Mouse (Mus musculus): ENCODE results near the gene Psmc2. TPM values are rescaled to one million over a fixed set of nuclear protein-coding genes. Genes with fewer than 3 reads are reported as not detected.

Gene Psmc2
- total RNA-seq (2014; fragmentation: Nextera tagmentation) (112 and 129 TPM in 2 replicates), total RNA-seq (2017) (158 and 160 TPM in 2 replicates)

DNA sequence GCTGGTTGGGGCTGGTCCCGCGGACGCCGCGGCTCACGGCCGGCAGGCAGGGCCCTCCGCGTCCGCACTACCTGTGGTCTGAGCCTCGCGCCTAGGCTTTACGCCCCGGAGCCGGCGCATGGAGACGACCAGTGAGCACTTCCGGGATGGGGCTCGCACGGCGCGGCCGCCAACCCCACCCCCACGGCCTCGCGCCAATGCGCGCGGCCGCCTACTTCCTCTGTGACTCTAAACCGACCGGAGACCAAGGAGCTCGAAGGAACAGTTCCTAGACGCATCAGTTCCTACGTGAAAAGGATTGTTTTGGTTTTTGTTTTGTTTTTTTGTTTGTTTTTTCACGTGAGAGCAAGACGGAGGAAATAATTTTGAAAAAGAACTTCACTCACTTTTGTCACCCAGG, at the start of gene Psmc2, which contains the start of gene Dnajc2:
Gene Psmc2 (plus strand): TSS at position 231 of the 400 bp plus-strand sequence.
Gene Dnajc2 (minus strand): TSS at position 199 of the 400 bp plus-strand sequence.
- peak; percentile 72 for ATAC-seq (replicated peaks; ENCODE audit: low FRiP score, low TSS enrichment, poor library complexity, severe bottlenecking)

DNA sequence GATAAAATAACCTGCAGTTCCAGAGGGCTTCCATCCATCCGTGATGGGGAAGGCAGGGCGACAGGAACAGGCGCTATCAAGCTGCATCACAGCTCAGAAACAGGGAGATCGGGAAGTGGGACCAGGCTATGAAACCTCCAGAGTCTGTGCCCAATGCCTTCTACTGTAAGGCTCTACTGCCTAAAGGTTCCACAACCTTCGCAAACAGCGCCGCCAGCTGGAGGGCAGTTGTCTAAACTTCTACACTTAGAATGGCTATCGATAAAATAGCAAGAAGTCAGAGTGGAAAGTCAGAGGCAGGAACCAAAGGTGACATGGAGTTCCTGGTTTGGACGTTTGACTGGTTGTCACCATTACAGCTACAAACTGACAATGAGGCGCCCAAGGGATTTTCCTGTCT, 49.5 kb upstream of the Psmc2 start:
- ATAC-seq (replicated peaks; ENCODE audit: low FRiP score, low TSS enrichment, poor library complexity, severe bottlenecking), result peak; percentile 81

DNA sequence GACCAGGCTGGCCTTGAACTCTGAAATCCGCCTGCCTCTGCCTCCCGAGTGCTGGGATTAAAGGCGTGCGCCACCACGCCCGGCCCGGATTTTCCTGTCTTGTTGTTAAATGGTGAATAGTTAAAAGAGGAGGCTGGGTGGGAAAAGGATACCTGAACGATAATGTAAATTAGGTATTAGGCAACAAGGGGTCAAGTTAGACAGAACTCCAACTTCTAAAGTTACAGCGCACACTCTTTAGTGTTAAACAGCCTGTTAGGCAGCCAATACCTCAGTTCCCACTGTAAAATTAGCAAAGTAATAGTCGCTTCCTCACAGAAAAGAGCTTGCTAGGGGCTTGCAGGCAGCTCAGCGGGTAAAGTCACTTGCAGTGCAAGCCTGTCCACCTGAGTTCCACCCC, 49.0 kb upstream of the Psmc2 start:
- ATAC-seq (replicated peaks; ENCODE audit: low FRiP score, low TSS enrichment, poor library complexity, severe bottlenecking), result no peak

DNA sequence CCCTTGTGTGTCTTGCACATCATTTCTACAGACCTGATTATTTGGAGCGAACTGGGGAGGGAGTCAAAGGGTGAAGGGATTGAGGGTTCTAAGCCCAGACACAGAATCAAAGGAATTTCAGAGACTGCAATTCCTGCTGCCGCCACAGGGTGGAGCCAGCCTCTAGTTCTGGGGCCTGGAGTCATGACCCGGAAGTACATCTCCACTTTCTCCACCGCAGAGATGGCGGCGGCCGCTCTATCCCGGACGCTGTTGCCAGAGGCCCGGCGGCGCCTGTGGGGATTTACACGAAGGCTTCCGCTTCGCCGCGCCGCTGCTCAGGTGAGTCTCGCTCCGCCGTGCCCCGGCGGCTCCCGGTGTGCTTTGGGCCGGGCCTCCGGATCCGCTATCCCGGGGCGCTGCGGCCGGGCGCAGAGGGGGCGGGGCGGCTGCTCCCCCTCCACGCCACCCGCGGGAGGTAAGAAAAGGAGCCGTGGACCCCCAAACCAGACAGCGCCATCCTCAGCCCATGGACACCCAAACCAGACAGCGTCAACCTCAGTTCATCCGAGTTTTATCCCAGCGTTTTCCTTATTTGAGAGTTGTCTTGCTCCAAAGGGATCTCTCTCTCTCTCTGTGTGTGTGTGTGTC, 48.0 kb upstream of the Psmc2 start, which contains the start of gene Pmpcb:
Gene Pmpcb (plus strand): TSS at position 186 of the 630 bp plus-strand sequence.
- ATAC-seq (replicated peaks; ENCODE audit: low FRiP score, low TSS enrichment, poor library complexity, severe bottlenecking), result peak; percentile 77

DNA sequence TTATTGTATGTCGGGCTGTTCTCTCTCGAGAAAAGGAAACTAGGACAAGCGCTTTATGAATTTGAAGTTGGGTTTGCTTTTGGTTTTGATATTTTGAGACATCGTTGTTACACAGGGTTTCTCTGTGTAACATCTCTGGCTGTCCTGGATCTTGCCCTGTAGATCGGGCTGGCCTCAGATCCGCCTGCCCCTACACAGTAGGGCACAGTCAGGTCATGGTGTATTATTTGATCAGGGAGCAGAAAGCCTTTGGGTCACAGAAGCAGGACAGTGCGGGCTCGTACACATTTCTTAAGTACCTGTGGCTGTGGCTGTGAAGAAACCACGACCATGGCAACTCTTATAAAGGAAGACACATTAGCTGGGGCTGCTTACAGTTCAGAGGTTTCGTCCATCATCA, 47.5 kb upstream of the Psmc2 start:
- ATAC-seq (replicated peaks; ENCODE audit: low FRiP score, low TSS enrichment, poor library complexity, severe bottlenecking), result peak; percentile 9; the same call in 1 of the 2 replicates

DNA sequence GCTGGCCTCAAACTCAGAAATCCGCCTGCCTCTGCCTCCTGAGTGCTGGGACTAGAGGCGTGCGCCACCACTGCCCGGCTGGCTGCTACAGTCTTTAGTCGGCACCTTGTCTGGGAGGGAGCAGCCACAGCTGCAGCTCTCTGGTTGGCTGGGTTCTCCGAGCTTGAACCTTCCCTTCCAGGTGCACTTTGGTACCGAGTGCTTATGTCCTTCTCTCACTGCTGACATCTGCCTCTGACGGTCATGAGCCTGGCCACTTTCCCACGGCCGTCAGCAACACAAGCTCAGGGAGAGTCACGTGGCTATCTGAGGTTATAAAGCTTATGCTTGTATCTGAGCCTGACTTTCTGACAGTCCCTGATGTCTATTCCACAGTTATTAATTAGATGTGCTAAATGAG, 46.0 kb upstream of the Psmc2 start:
- no peak for ATAC-seq (replicated peaks; ENCODE audit: low FRiP score, low TSS enrichment, poor library complexity, severe bottlenecking)

DNA sequence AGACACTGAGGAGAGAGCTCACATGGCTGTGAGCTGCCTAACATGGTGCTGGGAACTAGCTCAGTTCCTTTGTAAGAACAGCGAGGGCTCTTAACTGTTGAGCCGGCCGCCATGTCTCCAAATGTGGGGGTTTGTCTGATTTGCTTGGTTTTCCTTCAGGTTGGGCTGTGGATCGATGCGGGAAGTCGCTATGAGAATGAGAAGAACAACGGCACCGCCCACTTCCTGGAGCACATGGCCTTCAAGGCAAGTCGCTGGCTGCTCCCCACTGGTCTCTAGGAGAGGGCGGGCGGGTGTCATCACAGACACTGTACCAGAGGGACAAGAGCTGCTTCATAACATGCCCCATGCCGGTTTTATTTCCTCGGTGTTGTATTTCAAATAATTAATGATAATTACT, 45.2 kb upstream of the Psmc2 start:
- ATAC-seq (replicated peaks; ENCODE audit: low FRiP score, low TSS enrichment, poor library complexity, severe bottlenecking), result no peak

DNA sequence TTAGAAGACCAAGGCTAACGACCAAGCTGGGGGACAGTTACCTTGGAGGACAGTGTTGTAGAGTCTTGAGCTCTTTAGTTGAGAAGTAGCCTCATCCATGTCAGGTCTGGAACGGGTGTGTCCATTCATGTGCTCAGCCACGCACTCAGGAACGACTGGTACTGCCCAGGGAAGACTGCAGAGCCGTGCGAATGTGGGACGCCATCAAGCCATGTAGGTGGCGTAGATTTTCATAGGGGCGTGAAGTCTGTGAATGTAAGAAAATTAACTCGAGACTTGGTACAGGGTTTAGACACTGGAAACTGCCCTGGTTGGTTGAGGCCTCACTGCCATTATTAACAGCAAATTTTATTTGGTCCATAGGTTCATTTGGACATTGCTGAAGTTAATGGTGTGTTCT, 41.5 kb upstream of the Psmc2 start:
- ATAC-seq (replicated peaks; ENCODE audit: low FRiP score, low TSS enrichment, poor library complexity, severe bottlenecking), result no peak

DNA sequence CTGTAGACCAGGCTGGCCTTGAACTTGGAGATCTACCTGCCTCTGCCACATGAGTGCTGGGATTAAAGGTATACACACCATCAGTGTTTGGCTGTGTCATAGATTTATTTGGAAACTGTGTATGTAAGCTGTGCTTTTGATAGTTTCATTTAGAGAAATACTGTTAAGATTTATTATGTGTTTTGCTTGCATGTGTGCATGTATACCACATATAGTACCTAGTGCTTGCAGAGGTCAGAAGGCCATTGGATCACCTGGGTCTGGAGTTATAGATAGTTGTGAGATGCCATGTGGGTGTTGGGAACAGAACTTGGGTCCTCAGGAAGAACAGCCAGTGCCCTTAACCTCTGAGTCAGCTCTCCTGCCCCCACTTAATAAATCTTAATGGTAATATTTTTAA, 40.4 kb upstream of the Psmc2 start:
- no peak for ATAC-seq (replicated peaks; ENCODE audit: low FRiP score, low TSS enrichment, poor library complexity, severe bottlenecking)

DNA sequence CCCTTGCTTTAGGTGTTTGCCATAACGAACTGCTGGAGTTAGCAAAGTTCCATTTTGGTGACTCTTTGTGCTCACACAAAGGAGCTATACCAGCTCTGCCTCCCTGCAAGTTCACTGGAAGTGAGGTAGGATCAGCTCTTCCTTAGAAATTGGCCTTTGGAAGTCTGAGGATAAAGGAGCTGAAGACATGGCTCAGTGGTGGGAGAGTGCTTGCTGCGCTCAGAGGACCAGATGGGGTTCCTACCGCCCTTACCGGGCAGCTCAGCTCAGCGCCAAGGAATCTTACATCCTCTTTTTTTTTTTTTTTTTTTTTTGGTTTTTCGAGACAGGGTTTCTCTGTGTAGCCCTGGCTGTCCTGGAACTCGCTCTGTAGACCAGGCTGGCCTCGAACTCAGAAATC, 39.1 kb upstream of the Psmc2 start:
- no peak for ATAC-seq (replicated peaks; ENCODE audit: low FRiP score, low TSS enrichment, poor library complexity, severe bottlenecking)

DNA sequence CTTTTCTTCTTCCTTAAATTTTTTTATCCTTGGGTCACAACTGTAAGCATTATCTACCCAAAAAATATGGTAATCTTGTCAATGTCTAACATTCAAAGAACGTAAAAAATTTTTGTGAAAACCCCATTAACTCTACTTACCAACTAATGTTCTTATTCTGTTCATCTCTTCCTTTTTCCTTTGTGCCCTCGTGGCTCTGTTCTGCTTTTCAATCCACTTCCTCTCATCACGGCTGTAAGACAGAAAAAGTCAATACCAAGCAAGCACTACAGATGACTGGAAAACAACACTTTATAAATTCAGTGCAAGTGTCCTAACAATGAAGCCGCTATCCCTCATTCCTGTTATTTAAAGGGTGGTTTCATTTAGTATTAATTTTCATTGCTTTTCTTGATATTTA, 16.6 kb upstream of the Psmc2 start:
- ATAC-seq (replicated peaks; ENCODE audit: low FRiP score, low TSS enrichment, poor library complexity, severe bottlenecking), result no peak

DNA sequence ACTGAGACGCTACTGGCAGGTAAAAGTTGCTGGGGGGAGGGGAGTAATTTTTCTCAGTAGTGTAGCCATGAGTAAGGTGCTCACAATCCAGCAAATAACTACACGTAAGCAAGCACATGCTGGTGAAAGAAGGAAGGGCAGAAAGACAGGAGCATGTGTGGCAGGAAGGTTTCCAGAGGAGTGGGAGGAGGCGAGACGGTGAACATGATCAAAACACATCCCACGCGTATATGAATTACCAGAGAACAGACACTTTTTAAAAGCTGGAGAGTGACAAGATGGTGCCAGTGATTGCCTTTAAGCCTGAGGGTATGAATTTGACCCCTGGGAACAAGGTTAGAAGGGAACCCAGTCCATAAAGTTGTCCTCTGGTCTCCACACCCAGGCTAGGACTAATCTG, 15.2 kb upstream of the Psmc2 start:
- no peak for ATAC-seq (replicated peaks; ENCODE audit: low FRiP score, low TSS enrichment, poor library complexity, severe bottlenecking)

DNA sequence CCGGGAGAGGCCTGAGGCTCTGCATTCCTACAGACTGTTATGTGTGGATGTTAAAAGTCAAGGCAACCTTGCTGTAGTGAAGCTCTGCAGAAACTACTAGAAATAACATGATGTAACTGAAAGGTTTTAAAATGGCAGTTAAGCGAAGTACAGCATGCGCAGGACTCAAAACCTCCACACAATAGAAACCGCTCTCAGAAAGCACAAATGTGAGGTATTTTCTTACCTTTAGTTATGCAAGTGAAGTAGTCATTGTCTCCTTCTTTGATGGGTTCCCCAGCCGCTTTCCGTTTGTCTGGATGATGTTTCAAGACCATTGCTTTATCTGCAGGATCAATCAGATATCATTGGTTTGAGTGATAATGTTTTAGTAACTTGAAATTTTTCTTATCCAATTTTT, 8.6 kb upstream of the Psmc2 start:
- no peak for ATAC-seq (replicated peaks; ENCODE audit: low FRiP score, low TSS enrichment, poor library complexity, severe bottlenecking)

DNA sequence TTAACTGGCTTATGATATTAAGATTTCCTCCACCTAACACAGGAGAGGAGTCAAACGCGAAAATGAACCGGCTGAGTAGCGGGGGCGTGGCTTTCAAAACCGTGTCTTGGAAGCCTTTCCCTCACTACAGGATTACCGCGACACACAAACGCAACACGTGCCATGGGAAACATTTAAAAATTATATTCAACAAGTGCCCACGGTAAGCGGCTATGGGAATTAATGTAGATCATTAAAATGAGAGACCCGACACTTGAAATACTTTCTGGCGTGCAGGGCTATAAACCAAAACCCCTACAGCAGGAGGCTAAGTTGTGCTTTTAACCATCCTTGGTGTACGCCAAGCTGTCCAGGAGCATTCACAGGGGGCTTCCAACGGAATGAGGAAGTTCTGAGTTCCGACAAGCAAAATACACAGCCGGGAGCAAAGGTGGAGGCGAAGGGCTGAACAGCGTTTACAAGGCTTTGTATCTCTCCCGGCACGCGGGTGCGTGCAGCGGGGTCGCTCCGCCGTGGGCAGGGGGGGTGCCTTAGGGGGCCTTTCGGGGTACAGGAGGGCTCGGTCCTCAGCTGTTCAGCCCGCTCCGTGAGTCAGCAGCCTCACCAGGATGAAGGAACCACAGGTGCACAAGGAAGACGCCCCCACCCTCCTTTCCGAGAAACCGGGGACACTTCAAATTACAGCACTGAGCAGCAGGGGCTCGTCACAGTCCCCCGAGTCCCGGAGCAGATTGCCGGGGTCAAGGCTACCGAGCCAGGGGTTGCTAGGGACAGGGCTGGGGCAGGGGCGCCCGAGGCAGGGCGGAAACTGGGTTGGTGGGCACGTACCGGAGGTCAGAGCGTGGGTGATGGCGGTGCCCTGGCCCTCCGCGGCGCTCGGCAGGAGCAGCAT, 676 bp upstream of the Psmc2 start:
- ATAC-seq (replicated peaks; ENCODE audit: low FRiP score, low TSS enrichment, poor library complexity, severe bottlenecking), result no peak

DNA sequence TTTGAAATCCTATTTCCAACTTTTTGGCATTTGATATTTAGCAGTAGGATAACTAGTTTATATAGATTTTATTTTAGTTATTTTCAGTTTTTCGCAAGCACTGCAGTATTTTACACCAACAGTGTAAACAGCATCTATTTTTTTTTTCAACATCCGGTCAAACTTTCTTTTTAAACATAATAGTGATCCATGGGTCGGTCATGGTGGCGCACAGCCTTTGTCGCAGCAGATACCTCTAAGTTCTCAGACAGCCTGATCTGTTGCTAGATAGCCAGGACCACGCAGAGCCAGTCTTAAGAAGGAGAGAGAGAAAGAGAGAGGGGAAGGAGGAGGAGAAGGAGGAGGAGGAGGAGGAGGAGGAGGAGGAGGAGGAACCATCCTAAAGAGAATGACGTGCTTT, 693 bp downstream of the Psmc2 start:
- no peak for ATAC-seq (replicated peaks; ENCODE audit: low FRiP score, low TSS enrichment, poor library complexity, severe bottlenecking)

DNA sequence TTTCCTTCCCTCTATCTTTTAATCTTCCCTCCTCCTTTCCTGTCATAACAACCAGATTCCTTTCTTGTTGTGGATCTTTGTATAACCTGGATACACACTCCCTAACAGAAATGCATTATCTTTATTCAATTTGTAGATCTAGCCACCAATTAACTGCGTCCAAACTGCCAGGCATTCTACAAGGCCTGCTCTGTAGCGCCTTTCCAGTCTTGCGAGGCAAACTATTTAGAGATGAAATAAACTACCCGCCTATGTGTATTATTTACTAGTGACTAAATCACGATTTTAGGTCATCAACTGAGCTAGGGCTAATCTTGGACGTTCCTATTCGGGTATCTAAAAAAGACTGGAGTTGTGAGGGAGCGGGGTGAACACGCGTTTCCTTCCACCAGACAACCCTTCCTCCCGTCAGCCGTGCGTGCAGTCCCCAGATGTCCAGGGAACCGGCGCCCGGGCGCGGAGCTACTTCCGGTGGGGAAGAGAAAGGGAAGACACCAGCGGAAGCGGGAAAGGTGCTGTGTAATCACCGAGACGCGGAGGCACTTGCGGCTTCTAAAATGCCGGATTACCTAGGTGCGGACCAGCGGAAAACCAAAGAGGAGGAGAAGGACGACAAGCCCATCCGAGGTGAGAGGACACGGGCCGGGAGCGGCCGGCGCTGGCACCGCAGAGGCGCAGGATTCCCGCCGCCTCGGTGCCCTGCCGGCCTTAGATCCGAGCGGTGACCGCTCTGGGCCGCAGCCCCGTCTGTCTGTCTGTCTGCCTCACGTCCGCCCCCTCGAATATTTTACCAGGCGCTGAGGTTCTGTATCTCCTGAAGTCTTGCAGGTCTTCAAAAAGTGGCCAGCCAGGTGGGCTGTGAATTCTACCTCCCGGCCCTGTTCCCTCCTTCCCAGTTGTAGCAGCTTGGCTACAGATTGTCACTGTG, 1.4 kb downstream of the Psmc2 start:
- peak; percentile 86 for ATAC-seq (replicated peaks; ENCODE audit: low FRiP score, low TSS enrichment, poor library complexity, severe bottlenecking)

DNA sequence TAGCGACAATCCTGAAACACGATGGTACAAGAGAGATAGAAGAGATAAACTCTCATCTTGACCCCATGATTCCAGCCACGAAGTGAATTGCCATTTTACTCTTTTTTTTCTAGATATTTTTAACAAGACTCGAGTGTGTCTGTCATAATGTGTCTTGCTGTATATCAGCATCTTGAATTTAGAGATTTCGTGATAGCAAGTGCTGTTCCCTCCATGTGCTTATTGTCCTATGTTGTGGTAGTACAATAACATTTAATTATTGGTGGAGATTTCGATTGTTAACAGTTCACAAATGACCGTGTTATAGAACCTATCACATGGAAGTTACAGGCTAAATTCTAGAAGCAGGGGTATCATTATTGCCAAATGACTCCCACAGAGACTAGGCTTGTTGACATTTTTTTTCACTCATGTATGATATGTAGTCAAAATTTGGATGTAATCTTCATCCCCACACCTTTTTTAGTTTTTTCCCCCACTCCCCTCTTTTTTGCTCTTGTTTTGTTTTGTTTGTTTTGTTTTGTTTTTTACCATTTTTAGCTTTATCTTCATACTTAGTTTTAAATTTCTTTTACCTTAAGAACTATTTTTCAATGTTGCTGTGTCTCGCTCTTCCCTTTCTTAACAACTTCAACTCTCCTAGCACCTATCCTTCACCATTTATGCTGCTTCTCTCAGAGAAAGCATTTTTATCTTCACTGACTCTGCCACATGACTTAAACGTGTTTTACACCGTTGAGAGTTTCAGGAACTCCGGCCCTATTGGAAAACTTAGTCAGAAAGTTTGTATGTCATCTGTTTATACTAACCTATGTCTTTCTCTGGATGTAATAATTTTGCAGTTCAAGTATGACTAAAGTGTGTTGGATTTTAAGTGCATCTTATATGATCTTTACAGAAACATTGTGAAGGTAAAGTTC, 2.4 kb downstream of the Psmc2 start:
- ATAC-seq (replicated peaks; ENCODE audit: low FRiP score, low TSS enrichment, poor library complexity, severe bottlenecking), result no peak

DNA sequence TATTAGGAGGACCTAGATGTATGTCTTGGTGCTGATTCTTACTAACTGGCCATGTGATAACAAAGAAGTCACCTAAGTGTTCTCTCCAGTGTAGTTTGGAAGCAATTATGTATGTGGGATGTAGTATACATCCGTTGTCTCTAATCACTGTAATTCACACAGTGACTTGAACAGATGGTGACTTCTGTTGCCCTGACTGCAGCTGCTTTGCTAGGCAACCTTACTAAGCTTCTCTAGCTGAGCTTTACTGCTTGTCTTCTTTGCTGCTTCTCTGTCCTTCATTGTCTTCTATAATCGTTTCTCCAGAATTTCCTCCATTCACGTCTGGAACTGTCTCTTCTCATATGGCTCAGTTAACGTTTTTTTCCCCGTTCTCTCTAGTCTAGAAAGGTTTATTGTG, 4.0 kb downstream of the Psmc2 start:
- ATAC-seq (replicated peaks; ENCODE audit: low FRiP score, low TSS enrichment, poor library complexity, severe bottlenecking), result no peak

DNA sequence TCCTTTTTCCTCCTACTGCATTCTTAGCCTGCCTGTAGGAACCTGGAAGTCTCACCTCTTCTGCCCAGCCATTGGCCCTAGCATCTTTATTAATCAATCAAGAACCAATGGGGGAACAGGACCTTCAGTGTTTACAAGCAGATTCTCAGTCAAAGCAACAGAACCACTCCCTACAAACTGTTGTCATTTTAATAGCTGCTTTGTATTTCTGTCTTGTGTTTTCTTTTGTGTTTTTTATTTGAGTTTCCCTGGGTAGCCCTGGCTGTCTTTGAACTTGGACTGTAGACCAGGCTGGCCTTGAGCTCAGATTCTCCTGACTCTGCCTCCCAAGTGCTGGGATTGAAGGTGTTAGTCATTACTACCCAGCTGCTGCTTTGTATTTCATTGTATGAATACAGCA, 7.1 kb downstream of the Psmc2 start:
- no peak for ATAC-seq (replicated peaks; ENCODE audit: low FRiP score, low TSS enrichment, poor library complexity, severe bottlenecking)

All from megakaryocyte-erythroid progenitor cell, adult 5-6 weeks (primary cell).